Mouse (Mus musculus): Measurements from ENCODE around the gene Trpv1. TPM values are rescaled to one million over a fixed set of nuclear protein-coding genes. Genes with fewer than 3 reads are reported as not detected.

Gene Trpv1
- polyA plus RNA-seq, 2 experiments: not detected

GRCm38 (mm10) chr11:73242199-73242598 lies 8.1 kb downstream of the Trpv1 start:
- no peaks in the 10 kb centered on the region for H3K4me1 ChIP-seq (replicated peaks; ENCODE audit: control insufficient read depth in 2 of 2, insufficient read depth in 2 of 2, low read length in 1 of 2)
- no peaks in the 10 kb centered on the region for H3K9me3 ChIP-seq (ENCODE audit: control insufficient read depth, low read length)
- H3K36me3 ChIP-seq (replicated peaks; ENCODE audit: control insufficient read depth, insufficient read depth, low read depth): no peaks in the 10 kb centered on the region
- TF ChIP-seq CTCF (IDR thresholded peaks at IDR 0.05; ENCODE audit: low read depth) (no peak), EP300 (IDR thresholded peaks at IDR 0.05; ENCODE audit: low read depth) (no peak)
- H3K27ac ChIP-seq: no peak overlapping the region
- H3K4me3 ChIP-seq (ENCODE audit: insufficient read depth in 1 of 2, low read depth in 2 of 2, low read length in 2 of 2): no peak overlapping the region
- no peak overlapping the region for H3K9ac ChIP-seq (replicated peaks)
- no peak overlapping the region for H3K4me2 ChIP-seq (ENCODE audit: low read depth)
- H3K27me3 ChIP-seq (ENCODE audit: control insufficient read depth, insufficient read depth, low read length): no peaks in the 10 kb centered on the region
- DNase-seq (ENCODE audit: low read depth in 3 of 3, low spot score in 3 of 3) (no peak), ATAC-seq (ENCODE audit: insufficient read depth) (no peak)
- 68% methylated on average over 6 of the region's 6 CpGs for WGBS (ENCODE audit: insufficient replicate concordance)

- H3K27ac ChIP-seq: no peak overlapping the region
- no peak overlapping the region for H3K9ac ChIP-seq (replicated peaks)
- DNase-seq (ENCODE audit: low read depth in 3 of 3, low spot score in 3 of 3) (no peak), ATAC-seq (ENCODE audit: insufficient read depth) (no peak)
- H3K4me1 ChIP-seq (replicated peaks; ENCODE audit: control insufficient read depth in 2 of 2, insufficient read depth in 2 of 2, low read length in 1 of 2): no peaks in the 10 kb centered on the region
- TF ChIP-seq CTCF (IDR thresholded peaks at IDR 0.05; ENCODE audit: low read depth) (no peak), EP300 (IDR thresholded peaks at IDR 0.05; ENCODE audit: low read depth) (no peak)
- H3K9me3 ChIP-seq (ENCODE audit: control insufficient read depth, low read length): no peaks in the 10 kb centered on the region
- H3K4me3 ChIP-seq (ENCODE audit: insufficient read depth in 1 of 2, low read depth in 2 of 2, low read length in 2 of 2): no peak overlapping the region
- WGBS (ENCODE audit: insufficient replicate concordance): 75% methylated on average over 4 of the region's 4 CpGs
- no peak overlapping the region for H3K4me2 ChIP-seq (ENCODE audit: low read depth)
- H3K27me3 ChIP-seq (ENCODE audit: control insufficient read depth, insufficient read depth, low read length): no peaks in the 10 kb centered on the region
- H3K36me3 ChIP-seq (replicated peaks; ENCODE audit: control insufficient read depth, insufficient read depth, low read depth): no peaks in the 10 kb centered on the region
Observed at GRCm38 (mm10) chr11:73242777-73243176, 8.7 kb downstream of the Trpv1 start.

DNA sequence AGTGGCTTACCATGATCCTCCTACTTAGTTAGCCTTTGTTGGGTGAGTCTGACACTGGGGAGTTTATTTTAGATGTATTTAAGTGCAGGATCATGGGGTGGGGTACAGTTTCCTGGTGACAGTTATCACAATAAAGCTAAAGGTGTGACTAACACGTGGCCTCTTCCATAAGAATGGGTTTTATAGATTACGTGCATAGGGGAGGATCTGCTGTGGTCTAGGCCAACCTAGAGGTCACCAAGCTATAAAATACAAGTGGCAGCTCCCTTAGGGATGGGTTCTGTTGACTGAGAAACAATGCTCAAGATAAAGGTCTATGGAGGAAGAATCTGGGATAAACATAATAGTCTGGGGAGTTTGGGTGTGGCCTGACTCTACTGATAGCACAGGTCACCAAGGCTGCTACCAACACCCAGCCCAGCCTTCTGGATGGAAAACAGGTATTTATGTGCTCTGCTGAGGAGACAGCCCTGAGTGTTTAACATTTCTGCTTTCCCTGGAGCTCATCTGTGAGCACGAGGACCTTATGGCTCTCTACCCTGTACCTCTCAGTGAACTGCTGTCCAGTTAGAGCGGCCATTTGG lies 23.4 kb downstream of the Trpv1 start:
- no peak overlapping the region for H3K4me2 ChIP-seq (ENCODE audit: low read depth)
- no peak overlapping the region for H3K4me3 ChIP-seq (ENCODE audit: insufficient read depth in 1 of 2, low read depth in 2 of 2, low read length in 2 of 2)
- H3K9me3 ChIP-seq (ENCODE audit: control insufficient read depth, low read length): no peaks in the 10 kb centered on the region
- WGBS (ENCODE audit: insufficient replicate concordance): 56% methylated on average over 4 of the region's 4 CpGs
- TF ChIP-seq CTCF (IDR thresholded peaks at IDR 0.05; ENCODE audit: low read depth): no peak
- H3K4me1 ChIP-seq (replicated peaks; ENCODE audit: control insufficient read depth in 2 of 2, insufficient read depth in 2 of 2, low read length in 1 of 2): no peaks in the 10 kb centered on the region
- no peaks in the 10 kb centered on the region for H3K36me3 ChIP-seq (replicated peaks; ENCODE audit: control insufficient read depth, insufficient read depth, low read depth)
- ATAC-seq (ENCODE audit: insufficient read depth) (no peak), DNase-seq (ENCODE audit: low read depth in 3 of 3, low spot score in 3 of 3) (no peak)
- no peak overlapping the region for H3K9ac ChIP-seq (replicated peaks)
- no peak overlapping the region for H3K27ac ChIP-seq
- H3K27me3 ChIP-seq (ENCODE audit: control insufficient read depth, insufficient read depth, low read length): no peaks in the 10 kb centered on the region

DNA sequence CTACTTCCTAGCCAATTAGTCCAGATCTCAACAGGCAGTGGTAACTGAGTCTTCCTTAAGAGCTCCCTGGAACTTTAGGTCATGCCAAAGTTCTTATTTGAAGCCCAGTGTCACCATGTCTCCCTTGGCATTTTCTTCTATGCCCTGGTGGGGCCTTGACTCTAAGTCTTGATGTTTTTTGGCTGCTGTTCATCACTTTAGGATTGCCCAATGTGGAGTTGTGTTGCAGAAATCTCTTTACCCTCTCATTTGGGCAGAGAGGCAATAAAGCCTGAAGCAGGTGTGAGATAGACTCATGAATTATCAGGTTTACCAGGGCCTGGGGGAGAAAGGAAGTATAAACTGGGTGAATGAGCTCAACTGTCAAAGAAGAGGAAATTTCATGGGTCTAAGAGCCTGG lies 24.6 kb downstream of the Trpv1 start:
- H3K4me2 ChIP-seq (ENCODE audit: low read depth): no peak overlapping the region
- DNase-seq (ENCODE audit: low read depth in 3 of 3, low spot score in 3 of 3) (no peak), ATAC-seq (ENCODE audit: insufficient read depth) (no peak)
- no peaks in the 10 kb centered on the region for H3K4me1 ChIP-seq (replicated peaks; ENCODE audit: control insufficient read depth in 2 of 2, insufficient read depth in 2 of 2, low read length in 1 of 2)
- no peaks in the 10 kb centered on the region for H3K9me3 ChIP-seq (ENCODE audit: control insufficient read depth, low read length)
- no peaks in the 10 kb centered on the region for H3K36me3 ChIP-seq (replicated peaks; ENCODE audit: control insufficient read depth, insufficient read depth, low read depth)
- H3K4me3 ChIP-seq (ENCODE audit: insufficient read depth in 1 of 2, low read depth in 2 of 2, low read length in 2 of 2): no peak overlapping the region
- H3K27ac ChIP-seq: no peak overlapping the region
- H3K9ac ChIP-seq (replicated peaks): no peak overlapping the region
- no peaks in the 10 kb centered on the region for H3K27me3 ChIP-seq (ENCODE audit: control insufficient read depth, insufficient read depth, low read length)
- no peak for TF ChIP-seq CTCF (IDR thresholded peaks at IDR 0.05; ENCODE audit: low read depth)

- ATAC-seq (ENCODE audit: insufficient read depth) (no peak), DNase-seq (ENCODE audit: low read depth in 3 of 3, low spot score in 3 of 3) (no peak)
- TF ChIP-seq EP300 (IDR thresholded peaks at IDR 0.05; ENCODE audit: low read depth) (no peak), CTCF (IDR thresholded peaks at IDR 0.05; ENCODE audit: low read depth) (no peak)
- Histone ChIP-seq H3K27me3 (ENCODE audit: control insufficient read depth, insufficient read depth, low read length) (no peaks in the 10 kb centered on the region), H3K27ac (no peak overlapping the region), H3K9me3 (ENCODE audit: control insufficient read depth, low read length) (no peaks in the 10 kb centered on the region), H3K36me3 (replicated peaks; ENCODE audit: control insufficient read depth, insufficient read depth, low read depth) (no peaks in the 10 kb centered on the region), H3K4me2 (ENCODE audit: low read depth) (no peak overlapping the region), H3K4me3 (ENCODE audit: insufficient read depth in 1 of 2, low read depth in 2 of 2, low read length in 2 of 2) (no peak overlapping the region), H3K4me1 (replicated peaks; ENCODE audit: control insufficient read depth in 2 of 2, insufficient read depth in 2 of 2, low read length in 1 of 2) (0 out of 4 replicates have a peak, but pooled peaks cover 0 to 2% of the 10 kb centered on the region in 2 experiments), H3K9ac (replicated peaks) (no peak overlapping the region)
- 52% methylated on average over 3 of the region's 3 CpGs for WGBS (ENCODE audit: insufficient replicate concordance)
Observed at GRCm38 (mm10) chr11:73260457-73260856, 26.4 kb downstream of the Trpv1 start.

All from liver, embryonic 14.5 days (tissue).